Mouse (Mus musculus) adrenal gland, postnatal 0 days (tissue): ENCODE results near the gene Coq9. TPM values are rescaled to one million over a fixed set of nuclear protein-coding genes. Genes with fewer than 3 reads are reported as not detected.

Source experiments
- polyA plus RNA-seq: library from polyadenylated mRNA; unstranded; fragments of >200 nt; fragmentation: Nextera tagmentation; extraction: Ambion mirVana; gene quantifications from 2 replicates; pipeline ENCODE4 v1.2.1, GENCODE M21; 2015

The Coq9 gene
- polyA plus RNA-seq, result 96.9 and 125 TPM in 2 replicates

GRCm38 (mm10) chr8:94837662-94838574 lies at the start of gene Coq9, which contains the start of gene Ciapin1:
TSS of gene Coq9 (plus strand) at chr8:94838321.
TSS of gene Ciapin1 (minus strand) at chr8:94838358.

GRCm38 (mm10) chr8:94810153-94810552 lies 28.0 kb upstream of the Coq9 start, which contains the start of gene Ccl17:
TSS of gene Ccl17 (plus strand) at chr8:94810453.

GRCm38 (mm10) chr8:94857346-94858173 lies 19.4 kb downstream of the Coq9 start, which contains the start of gene Polr2c:
TSS of gene Polr2c (plus strand) at chr8:94857450.

DNA sequence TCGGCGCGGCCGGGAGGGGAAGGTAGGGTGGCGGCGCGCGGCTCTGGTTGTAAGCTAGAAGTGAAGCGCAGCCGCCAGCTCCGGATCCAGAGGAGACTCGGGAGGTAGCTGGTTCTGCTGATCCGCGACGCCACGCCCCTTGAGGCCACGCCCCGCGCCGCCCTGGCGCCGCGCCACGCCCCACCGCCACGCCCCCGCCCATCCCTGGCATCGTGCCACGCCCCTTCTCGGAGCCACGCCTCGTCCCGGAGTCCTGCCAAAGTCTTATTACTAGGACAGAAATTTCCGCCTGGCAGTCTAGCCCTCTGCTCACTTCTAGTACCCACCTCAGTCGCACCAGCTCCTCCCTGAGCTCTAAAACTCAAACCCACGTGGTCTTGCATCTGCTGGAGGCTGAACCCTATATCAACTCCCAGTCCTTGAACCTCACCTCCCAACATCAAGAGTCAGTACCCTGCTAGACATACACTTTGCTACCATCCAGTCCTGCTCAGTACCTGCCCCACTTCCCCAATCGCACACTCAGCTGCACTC lies 38.1 kb downstream of the Coq9 start, which contains the start of gene Dok4:
TSS of gene Dok4 (minus strand) at position 134 of the 534 bp plus-strand sequence.

Other genes starting within 250 kb of the Coq9 start
- gene Rspry1, start 236.4 kb upstream of the Coq9 start, polyA plus RNA-seq, result 15.1 and 20.2 TPM in 2 replicates
- 40.3 and 54.1 TPM in 2 replicates for gene Fam192a, start 236.3 kb upstream of the Coq9 start, polyA plus RNA-seq
- gene Arl2bp, start 171.7 kb upstream of the Coq9 start, polyA plus RNA-seq, result 79.6 and 105 TPM in 2 replicates
- gene Pllp, start 142.0 kb upstream of the Coq9 start, polyA plus RNA-seq, result 3.0 and 3.1 TPM in 2 replicates
- not detected in 2 replicates for gene Ccl22, start 92.7 kb upstream of the Coq9 start, polyA plus RNA-seq
- 15.1 and 16.2 TPM in 2 replicates for gene Cx3cl1, start 66.3 kb upstream of the Coq9 start, polyA plus RNA-seq
- gene Ccl17, start 27.9 kb upstream of the Coq9 start, polyA plus RNA-seq, result 1.1 and 1.2 TPM in 2 replicates
- 78.5 and 86.3 TPM in 2 replicates for gene Ciapin1, start within 50 bp of the Coq9 start, polyA plus RNA-seq
- gene Polr2c, start 19.1 kb downstream of the Coq9 start, polyA plus RNA-seq, result 88.1 and 91.8 TPM in 2 replicates
- 14.9 and 15.1 TPM in 2 replicates for gene Dok4, start 38.0 kb downstream of the Coq9 start, polyA plus RNA-seq
- gene Ccdc102a, start 79.8 kb downstream of the Coq9 start, polyA plus RNA-seq, result 16.4 and 20.7 TPM in 2 replicates
- 0.08 and 0.16 TPM in 2 replicates for gene Adgrg5, start 85.4 kb downstream of the Coq9 start, polyA plus RNA-seq
- gene Adgrg1, start 136.4 kb downstream of the Coq9 start, polyA plus RNA-seq, result 14.0 and 15.7 TPM in 2 replicates
- gene Adgrg3, start 179.4 kb downstream of the Coq9 start, polyA plus RNA-seq, result 2.0 and 6.2 TPM in 2 replicates
- not detected in 2 replicates for gene Drc7, start 216.8 kb downstream of the Coq9 start, polyA plus RNA-seq
- 13.4 and 14.0 TPM in 2 replicates for gene Katnb1, start 242.9 kb downstream of the Coq9 start, polyA plus RNA-seq